Mouse (Mus musculus) c-Kit-positive CD71-positive TER-119-positive erythroid progenitor cells, embryonic 14.5 days (primary cell): Measurements from ENCODE around the gene Dmc1.

ENCODE experiments used
- DNase-seq: peaks from one replicate; pipeline ENCODE4 v3.0.0-alpha.2; 2013; ENCODE audit warnings: low spot score

Gene Dmc1

DNA sequence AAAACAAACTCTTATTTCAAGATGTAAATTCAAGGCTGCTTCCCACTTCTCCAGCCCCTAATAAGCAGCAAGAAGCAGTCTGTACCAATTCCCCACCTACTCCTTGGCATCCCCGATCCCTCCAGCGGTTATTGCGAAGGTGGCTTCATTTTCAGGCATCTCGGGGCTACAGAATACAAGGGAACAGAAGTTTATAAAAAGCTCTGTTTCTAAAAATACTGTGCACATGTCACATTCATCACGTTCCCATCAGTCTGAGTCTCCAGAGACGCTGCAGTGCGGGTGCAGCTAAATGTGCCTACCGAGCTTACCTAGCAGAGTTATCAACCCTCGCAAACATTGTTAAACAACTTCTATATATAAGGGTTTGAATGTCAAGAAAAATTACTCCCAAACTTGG, 42.5 kb downstream of the Dmc1 start:
- DNase-seq = no peak

- DNase-seq = no peak
Observed at GRCm38 (mm10) chr15:79559649-79560048, 45.3 kb downstream of the Dmc1 start.

DNA sequence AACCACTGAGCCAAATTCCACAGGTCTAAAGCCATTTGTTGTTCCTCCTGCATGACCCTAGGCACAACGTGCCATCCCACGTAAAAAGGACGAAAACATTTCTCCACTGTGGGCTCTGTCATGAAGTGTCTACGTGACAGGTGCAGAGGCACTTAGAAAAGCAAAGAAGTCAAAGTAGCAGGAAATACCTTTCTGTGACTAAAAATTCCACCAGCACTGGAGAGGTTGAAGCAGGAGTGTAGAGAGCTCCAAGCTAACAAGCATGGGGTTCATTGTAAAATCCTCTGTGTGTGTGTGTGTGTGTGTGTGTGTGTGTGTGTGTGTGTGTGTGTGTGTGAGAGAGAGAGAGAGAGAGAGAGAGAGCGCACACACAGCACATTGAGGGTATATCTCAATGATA, 52.3 kb downstream of the Dmc1 start:
- no peak for DNase-seq

DNA sequence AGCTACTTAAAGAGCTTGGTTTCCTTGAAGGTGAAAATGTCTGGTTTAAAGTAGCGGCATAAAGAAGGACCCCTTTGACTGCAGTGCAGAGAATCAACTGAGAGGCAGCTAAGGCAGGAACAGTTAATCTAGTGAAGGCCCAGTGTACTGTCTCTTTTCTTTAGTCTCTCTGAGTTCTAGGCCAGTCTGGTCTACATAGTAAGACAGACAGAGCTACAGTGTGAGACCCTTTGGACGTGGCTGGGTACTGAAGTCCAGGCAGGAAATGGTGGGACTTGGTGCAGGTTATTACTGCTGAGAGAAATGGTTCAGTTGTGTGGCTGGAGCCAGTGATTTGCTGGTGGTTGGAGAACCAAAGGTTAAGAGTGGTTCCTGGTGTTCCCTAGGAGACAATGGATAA, 56.7 kb downstream of the Dmc1 start:
- no peak for DNase-seq

DNA sequence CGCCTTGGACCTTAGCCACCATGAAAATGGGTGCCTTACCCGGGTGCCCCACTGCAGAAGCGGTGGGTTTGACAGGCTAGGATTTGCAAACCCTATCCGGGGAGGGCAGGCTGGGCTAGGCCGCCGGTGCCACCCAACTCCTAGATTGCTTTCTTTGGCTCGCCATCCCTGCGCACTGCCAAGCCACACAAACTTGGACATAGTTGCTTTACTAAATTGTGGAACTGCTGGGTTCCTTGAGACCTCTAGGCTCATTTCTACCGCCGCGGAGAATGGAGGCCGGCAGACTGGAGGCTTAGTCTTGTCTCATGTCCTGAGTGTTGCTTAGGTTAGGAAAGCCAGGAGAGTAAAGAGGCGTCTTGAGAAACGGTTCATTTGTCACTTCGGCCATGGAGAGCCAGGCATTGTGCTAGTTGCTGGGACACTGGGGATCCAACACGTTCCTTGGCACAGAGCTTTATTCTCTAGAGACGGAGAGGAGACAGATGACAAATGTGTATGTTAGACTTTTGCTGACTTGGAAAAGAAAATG, 57.6 kb downstream of the Dmc1 start:
- DNase-seq = no peak

DNA sequence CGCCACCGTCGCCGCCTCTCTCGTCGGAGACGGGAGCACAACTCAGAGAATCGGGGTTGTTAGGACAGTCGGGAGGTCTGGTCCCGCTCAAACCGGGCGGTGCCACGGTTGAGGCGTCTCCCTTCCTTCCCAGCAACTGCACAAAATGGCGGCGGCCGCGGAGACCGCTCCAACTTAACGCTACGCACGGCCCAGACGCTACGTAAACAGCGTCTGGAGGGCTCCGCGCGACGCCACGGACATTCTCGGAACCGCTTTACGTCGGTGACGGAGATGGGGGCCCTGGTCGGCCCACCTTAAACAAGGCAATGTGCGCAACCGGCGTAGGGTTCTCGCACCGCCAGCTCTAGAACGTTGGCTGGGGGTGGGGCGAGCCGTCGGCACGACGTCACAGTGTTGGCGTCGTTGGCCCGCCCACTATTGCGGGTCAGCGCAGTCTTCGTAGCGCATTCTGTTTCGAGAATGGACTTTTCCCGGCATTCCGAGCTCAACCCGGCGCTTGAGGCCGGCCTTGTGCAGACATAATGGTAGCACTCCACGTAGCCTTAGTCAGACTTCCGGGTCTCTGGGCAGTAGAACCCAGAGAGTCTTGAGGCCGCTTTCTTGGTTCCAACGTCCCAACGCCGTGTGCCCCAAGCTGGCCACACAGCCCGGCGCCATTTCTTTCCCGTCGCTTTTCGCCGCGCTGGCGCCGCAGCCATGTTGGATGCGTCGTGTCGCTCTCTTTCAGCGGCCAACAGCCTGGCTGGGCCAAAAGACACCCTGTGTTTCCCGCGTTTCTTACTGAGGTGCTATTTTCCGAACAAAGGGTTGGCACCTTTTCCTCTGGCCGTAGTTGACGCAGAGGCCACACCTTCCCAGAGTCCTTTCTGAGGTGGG, 58.3 kb downstream of the Dmc1 start, which contains the start of gene Ddx17:
TSS of gene Ddx17 (minus strand) at position 332 of the 879 bp plus-strand sequence.
- peak; percentile 96 for DNase-seq

DNA sequence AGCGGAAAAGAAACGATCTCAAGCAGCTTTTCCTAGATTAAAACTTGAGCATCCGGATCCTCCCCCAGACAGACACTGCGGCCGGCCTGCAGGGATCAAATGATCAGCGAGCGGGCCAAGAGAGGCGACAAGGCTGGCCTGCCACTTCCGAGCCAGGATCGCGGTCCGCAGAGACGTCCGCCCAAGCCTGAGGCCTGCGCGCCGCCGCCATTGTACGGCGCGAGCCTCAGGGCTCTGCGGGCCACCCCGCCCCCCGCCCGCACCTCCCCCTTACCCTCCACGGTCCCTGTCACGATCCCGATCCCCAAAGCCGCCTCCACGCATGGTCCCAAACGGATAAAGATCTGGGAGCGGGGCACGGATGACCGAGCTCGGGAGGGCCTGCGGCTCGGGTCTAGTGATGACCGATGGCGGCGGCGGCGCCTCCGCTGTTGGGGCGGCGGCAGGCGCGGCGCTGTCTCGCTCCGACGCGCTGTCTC, 58.9 kb downstream of the Dmc1 start:
- DNase-seq = peak; percentile 49

DNA sequence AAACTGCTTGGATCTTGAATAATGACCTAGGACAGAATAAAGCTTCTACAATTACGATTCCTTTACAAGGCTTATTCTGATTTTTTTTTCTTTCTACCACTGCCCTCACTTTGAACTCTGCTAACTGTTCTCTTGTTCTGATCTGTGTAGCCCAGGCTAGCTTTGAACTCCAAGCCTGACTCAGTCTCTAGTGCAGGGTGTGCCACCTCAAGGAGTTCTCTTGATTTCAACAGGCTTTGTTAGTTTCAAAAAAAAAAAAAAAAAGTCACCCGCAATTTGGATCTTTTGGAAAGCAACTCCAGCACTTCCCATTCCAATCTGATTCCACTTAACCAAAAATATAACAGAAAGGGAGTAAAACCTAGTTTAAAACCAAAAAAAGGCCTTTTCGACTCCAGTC, 59.4 kb downstream of the Dmc1 start:
- DNase-seq = no peak

GRCm38 (mm10) chr15:79543968-79544367, 60.9 kb downstream of the Dmc1 start:
- no peak for DNase-seq

DNA sequence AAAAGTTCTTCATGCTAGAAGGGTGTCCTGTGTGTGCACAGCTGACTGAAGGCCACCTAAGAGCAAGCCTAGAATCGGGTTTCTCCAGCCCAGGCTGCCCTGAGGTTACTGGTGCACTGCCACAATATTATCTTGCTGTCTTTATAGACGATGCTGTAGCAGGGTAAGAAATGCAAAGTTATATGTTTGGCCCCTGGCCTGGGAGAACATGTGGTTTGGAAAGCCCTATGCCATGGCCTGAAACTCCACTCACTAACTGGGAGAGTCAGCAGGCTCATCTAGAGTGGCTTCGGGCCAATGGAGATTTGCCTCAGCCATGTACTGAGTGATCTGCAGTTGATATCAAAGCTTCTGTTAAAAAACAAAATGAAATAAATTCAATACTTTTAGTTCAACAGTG, 71.1 kb downstream of the Dmc1 start:
- no peak for DNase-seq

DNA sequence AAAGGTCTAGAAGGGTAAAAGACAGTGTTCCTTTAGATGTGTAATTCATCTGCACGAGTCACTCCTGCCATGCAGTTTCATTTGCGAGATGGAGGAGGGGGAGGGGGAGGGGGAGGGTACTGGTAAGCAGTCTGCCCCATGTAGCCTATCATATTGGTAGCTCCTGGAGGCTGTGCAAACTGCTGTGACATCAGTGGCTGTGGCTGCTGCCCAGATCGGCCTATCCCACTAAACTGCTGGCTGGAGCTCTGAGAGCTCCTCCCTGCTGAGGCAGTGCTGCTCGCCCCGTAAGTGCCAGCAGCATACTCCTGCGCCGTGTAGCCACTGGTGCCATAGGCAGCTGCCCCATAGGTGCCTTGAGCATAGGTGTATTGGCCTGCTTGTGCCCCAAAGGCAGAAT, 75.0 kb downstream of the Dmc1 start:
- DNase-seq = no peak

DNA sequence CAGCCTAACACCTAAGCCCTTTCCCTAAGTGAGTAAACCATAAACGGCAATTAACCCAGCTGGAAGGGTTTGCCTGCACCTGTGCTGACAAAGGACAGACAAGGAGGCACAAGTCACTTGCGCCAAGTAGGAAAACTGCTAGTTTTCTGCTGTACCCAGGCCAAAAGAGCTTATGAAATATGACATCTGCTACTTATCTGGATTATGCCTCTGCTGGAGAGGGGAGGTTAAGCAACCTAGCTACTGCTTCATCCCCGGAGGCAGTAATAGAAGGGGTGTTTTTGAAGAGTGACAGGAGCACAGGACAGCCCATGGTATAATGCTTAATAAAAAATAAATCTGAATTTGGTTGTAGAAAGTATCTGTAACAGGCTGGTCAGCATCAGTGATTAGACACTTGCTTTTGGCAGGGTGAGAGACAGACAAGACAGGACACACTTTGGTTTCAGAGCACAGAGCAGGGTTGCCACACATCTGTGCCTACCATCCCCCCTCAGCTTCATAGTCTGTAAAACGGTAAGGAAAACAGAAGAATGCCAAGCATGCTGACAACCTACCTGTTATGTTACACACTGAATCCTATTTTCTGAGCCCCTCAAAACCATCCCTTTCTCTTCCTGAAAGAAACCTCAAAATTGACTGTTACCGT, 76.8 kb downstream of the Dmc1 start:
- no peak for DNase-seq

DNA sequence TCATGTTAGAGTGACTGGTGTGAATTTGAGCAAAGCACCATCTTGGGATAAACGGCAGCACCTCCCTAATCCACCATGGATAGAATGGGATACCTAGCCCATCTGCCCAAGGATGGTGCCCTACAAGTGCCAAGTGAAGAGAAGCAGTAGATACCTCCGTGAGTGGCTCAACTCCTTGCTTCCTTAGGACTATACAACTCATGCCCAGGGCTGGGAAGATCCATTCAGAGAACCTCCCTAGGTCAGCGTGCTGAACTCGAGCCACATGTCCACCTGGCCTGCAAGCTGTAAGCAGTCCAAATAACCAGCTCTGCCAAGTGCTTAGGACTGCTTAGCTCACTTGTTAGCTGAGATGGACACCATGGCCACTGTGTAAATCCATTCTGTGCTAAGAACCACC, 77.7 kb downstream of the Dmc1 start:
- DNase-seq = no peak

GRCm38 (mm10) chr15:79525979-79526768, 78.7 kb downstream of the Dmc1 start:
- no peak for DNase-seq

- no peak for DNase-seq
Observed at GRCm38 (mm10) chr15:79525564-79525963, 79.3 kb downstream of the Dmc1 start.

DNA sequence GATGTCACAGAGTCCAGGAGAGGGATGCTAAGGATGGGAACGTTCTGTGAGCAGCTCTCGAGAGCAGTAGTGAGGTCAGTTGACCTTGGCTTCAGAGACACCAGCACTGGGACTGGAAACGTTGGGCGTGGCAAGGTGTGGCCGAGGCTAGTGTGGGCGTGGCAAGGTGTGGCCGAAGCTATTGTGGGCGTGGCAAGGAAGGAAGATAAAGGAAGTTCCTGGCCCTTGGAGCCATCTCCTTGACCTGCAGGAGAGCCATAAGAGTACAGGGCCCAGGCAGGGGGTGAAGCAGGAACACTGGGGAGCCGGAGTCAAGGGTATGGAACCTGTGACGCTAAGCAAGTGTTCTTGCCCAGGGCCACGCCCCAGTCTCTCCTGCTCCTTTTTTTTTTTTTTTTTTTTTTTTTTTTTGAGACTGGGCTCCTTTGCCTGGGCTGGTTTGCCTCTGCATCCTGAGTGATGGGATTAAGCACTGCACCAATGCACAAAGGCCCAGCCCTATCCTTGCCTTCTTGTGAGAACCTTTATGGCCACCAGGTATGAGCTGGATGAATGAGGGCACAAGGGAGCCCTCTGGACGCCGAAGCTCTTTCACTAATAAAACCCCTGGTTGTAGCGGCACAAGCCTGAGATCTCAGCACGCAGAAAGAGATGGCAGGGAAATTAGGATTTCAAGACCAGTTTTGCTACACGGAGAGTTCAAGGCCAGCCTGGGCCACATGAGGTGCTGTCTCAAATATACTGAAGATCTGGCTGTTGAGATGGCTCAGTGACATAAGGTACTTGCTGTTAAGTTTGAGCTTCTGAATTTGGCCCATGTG, 85.3 kb downstream of the Dmc1 start:
- peak; percentile 34 for DNase-seq

GRCm38 (mm10) chr15:79518571-79518970, 86.3 kb downstream of the Dmc1 start:
- no peak for DNase-seq

GRCm38 (mm10) chr15:79517710-79518109, 87.2 kb downstream of the Dmc1 start:
- no peak for DNase-seq

- DNase-seq = no peak
Observed at GRCm38 (mm10) chr15:79516171-79517096, 88.5 kb downstream of the Dmc1 start, which contains the start of gene Kdelr3. Gene Kdelr3 (plus strand): TSS chr15:79516411.

DNA sequence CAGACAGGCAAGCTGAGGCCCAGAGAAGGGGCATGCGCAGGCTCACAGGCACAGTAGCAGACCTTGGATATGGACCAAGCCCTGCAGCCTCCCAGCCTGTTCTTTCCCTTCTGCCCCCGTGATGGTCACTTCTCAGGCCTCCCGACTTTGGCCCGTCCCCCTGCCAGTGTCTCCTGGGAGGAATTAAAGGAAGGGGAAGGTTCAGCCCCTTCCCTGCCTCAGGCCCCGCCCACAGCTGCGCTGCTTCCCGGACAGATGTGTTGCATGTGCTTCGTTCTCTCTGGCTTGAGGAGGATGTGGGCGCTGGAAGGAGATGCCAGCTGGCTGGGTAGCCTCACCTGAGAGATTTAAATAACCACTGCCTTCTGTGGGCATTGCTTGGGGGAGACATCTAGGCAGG, 91.0 kb downstream of the Dmc1 start:
- no peak for DNase-seq
